Mouse (Mus musculus) NIH3T3 (cell line): Measurements from ENCODE around the gene Dync1i2.

Source experiments
- DNase-seq: peaks from one replicate; pipeline ENCODE4 v3.0.0-alpha.2; 2012; ENCODE audit warnings: low read depth

Gene Dync1i2

DNA sequence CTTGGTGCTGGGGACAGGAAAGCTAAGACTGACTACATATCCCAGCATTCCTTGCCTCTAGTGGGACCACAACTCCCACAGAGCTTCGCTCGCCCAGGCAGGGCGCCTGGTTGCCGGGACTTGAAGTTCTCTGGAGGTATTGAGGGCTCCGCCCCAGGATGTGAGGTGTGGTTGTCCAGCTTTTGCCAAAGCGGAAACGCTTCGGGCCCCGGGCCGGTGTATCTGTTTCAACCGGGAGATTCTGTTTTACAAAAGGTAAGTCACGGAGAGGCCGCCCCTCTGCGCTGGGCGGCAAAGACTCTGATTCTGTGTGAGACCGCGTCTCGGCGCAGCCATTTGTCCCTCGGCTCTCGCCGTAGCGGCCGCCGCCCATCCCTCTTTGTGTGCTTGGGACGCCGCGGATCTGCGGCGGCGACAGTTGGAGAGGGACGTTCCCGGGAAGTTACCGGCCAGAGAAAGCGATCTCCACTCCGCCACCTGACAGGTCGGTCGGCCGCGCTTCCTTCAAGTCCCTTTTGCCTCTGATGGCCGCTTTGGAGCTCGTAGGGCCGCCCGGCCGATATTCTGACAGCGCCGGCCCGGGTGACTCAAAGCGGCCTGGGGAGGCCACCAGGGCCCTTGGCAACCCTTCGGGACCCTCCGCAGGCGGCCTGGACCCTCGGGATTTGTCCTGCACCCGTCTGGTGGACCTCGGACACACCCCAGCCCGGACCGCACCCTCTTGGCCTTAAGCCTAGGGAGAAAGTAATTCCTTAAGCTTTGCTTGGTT lies at the start of gene Dync1i2:
Gene Dync1i2 (plus strand): TSS at position 116 of the 769 bp plus-strand sequence.
- DNase-seq: peak; percentile 96

DNA sequence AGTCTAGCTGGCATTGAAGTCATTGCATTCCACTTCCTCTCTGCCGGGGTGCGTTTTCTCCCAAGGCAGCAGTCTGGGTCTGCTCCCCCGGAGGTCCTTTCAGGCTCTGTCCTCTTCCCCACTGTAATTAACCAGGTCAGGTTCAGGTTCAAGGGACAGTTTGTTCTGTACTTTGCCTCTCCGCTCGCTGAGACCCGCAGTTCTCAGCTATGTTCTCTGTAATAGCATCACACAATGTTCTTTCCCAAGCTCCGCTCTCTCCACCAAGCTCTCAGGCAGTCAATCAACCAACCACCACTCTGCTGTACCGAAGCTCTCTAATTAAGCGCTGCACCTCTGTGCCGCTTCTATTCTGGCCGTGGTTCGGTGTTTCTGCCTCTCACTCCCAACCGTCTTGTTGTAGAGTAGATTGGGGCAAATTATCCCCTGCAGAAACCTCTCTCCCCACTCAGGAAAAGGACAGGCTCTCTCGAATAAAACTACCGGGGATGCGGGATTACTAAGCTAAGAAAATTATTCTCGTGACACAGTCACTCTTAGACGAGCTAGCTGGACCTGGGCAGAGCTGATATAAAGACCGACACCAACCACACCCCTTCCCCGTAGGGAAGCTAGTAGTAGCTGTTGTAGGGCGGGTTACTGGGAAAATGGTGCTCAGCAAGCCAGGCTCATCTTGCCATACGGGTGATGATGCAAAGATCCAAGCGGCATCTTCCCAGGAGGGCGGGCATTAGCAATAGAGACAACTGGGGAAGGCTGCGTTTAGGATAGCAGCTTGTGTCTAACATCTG lies 48.5 kb upstream of the Dync1i2 start:
- DNase-seq: no peak

DNA sequence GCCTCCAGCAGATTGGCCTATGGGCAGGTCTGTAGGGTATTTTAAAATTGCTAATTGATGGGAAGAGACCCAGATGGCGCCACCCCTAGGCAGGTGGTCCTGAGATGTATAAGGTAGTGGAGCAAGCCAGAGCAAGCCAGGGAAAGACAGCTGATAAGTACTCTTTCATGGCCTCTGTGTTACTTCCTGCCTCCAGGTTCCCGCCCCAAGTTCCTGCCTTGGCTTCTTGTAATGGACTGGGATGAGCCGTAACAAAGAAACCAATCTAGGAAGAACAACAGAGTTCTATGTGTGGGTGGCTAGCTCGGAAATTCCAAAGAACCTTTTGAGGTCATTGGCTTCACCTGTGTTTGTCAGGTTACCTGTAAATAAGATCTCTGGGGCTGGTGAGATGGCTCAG lies 44.3 kb upstream of the Dync1i2 start:
- DNase-seq: no peak

DNA sequence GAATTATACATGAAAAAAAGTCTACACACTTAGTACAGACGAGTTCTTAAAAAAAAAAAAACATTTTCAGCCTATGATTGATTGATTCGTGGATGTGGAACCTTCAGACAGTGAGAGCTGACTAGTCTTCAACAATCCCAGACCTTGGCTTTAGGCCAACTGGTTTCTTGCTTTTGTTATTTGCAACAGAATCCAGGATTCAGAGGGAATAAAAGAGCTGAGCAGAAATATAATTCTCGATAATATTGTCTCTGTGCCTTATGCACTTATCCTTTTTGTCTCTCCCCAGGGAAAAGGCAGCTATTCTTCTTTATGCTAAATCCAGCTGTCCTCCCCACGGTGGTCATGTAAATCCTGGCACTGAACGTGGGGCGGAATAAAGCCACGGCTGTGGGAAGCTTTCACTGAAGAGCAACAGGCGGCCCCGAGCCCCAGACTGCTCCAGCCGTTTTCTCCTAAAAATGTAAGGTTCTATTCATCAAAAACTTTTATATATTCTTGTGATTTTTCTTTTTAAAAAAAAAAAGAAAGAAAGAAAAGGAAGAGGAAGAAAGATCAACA lies 43.0 kb upstream of the Dync1i2 start:
- peak; percentile 33 for DNase-seq

DNA sequence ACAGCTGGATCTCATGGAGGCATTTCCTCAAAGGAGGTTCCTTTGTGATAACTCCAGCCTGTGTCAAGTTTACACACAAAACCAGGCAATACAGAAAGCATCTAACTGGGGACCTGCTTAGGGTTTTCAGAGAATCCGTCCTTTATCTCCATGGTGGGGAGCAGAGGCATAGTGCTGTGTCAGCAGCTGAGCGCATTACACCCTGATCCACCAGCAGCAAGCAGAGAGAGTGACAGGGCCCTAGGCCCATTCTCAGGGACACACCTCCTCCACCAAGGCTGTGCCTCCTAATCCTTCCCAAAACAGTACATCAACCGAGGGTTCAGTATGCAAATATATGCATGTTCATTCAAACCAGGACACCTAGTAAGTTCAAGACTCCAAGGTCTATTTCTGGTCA lies 38.5 kb upstream of the Dync1i2 start:
- no peak for DNase-seq

DNA sequence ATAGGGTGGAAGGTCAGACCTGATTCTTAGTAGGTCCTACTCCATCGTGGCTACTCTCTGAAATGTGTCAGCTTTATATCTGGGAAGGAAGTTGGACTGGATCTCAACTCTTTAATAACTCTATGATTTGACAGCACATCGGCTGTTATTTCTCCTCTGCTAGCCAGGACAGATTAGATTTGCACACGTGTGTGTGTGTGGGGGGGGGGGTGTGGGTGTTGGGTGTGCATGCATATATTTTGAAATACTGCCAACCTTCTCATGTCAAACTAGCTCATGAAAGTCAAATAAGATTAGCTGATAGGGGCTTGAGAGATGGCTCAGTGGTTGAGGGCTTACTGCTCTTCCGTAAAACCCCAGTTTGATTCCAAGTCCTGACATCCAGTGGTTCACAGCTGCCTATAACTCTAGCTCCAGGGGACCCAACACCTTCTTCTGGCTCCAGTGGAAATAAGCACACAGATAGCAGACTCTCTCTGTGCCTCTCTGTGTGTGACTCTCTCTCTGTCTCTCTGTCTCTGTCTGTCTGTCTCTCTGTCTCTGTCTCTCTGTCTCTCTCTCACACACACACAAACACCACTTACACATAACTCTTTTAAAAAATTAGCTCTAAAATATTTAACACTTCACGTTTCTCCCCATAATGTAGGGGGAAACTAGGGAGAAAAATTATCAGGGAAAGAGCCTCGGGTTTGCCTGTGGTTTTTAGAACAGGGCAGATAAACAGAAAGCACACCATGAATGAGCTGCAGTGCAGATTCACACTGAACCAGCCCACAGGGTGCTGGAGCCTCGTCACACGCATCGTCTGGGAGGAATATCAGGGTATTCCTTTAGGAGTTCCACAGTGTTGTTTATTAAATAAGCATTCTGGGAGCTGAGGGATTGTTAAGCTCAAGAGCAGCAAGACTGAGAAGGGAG lies 34.9 kb upstream of the Dync1i2 start:
- no peak for DNase-seq

DNA sequence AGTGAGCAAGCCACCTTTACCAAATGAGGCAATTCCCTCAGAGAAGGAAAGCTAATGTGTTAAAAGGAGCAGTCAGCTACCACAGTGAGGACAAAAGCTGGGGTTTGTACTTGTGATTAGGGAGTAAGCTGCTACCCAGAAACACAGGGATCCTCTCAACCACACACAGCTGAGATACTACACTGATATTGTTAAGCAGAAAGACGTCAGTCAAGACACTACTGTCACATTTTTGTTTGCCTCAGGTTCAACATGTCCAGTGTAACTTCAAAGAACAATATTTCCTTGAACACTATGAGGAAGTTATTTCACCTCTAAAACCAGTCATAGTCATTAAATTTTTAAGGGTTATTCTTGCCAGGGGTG lies 34.3 kb upstream of the Dync1i2 start:
- no peak for DNase-seq

DNA sequence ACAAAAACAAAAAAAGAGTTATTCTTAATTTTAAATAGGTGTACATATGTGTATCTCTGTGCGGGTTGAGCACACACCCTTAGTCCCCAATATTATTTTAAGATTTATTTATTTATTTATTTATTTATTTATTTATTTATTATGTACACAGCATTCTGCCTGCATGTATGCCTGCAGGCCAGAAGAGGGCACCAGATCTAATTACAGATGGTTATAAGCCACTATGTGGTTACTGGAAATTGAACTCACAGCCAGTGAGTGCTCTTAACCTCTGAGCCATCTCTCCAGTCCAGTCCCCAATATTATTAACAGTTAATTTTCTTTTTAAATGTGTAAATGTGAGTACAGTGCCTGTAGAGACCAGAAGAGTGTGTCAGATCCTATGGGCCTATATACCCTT lies 33.7 kb upstream of the Dync1i2 start:
- DNase-seq: no peak

DNA sequence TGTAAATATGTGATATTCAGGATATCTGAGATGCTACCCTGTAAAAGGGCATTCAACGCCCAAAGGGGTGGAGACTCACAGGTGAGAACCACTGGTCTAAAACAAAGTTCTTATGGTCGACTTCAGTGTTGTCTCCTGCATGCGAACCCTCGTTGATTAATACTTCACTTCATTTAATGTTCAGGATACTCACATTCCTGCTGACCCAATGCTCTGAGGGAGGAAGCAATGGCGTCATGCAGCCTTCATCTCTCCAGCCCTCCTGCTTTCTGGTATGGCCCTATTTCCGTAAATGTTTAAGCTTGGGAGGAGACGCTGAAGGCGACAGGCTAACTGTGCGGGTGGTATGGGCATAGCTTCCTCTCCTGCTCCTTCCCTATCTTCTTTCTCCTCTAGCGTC lies 31.8 kb upstream of the Dync1i2 start:
- DNase-seq: no peak

DNA sequence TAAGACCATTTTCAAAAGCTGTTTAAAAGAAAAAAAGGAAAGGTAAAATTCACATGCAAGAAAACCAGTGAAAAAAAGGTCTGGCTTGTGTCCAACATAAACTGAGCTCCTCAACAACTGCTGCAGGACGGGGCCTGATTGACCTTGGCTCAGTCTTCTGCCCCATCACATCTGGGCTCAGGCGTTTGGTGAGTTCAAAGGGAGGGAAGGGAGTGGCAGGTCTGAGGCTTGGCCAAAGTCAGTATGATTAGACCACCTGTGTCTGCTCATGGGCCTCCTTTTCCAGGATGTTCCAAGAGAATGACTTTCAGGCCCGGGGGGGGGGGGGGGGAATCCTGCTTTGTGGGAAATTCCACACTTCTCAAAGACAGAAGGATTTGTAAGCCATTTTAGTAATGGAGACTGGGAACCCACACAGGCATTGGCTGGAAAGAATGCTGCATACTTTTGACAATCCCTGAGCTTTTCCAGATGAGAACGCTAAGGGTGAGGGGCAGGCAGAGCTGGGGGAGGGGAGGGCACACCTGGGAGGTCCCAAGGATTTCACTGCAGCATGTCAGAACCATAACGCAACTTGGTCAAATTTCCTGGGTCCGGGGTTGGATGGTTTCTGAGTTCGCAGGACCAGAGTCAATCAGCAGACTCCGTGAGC lies 30.8 kb upstream of the Dync1i2 start:
- DNase-seq: no peak

DNA sequence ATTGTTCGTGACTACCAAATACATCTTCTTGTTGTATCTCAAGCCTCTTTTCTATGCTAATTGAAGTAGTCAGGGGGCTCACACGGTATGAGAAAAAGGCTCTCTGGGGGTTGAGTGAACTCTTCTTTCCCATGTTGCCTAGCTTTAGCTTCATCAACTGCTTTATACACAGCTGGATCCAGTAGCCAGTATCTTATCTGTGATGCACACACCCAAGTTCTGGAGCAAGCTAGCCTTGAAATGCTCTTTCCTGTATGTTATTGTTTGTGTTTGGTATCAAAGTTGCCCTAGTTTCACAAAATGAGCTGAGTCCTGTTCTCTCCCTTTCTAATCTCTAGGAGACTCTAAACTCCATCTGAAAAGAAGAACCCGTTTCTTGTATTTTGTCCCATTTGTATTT lies 23.6 kb upstream of the Dync1i2 start:
- no peak for DNase-seq

DNA sequence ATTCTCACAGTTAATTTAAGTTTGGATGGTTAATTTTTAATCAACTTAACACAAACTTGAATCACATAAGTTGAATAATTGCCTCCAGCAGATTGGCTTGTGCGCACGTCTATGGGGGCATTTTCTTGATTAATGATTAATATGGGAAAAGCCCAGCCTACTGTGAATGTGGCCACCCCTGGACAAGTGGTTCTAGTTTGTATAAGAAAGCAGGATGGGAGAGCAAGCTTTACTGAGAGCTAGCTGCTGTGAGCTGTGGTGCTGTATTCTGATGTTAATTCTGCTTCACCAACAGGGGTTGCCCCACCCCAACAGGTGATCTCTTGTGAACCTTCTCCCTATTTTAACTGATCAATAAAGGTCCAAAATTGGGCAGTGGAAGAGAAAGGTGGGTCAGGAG lies 22.6 kb upstream of the Dync1i2 start:
- no peak for DNase-seq

DNA sequence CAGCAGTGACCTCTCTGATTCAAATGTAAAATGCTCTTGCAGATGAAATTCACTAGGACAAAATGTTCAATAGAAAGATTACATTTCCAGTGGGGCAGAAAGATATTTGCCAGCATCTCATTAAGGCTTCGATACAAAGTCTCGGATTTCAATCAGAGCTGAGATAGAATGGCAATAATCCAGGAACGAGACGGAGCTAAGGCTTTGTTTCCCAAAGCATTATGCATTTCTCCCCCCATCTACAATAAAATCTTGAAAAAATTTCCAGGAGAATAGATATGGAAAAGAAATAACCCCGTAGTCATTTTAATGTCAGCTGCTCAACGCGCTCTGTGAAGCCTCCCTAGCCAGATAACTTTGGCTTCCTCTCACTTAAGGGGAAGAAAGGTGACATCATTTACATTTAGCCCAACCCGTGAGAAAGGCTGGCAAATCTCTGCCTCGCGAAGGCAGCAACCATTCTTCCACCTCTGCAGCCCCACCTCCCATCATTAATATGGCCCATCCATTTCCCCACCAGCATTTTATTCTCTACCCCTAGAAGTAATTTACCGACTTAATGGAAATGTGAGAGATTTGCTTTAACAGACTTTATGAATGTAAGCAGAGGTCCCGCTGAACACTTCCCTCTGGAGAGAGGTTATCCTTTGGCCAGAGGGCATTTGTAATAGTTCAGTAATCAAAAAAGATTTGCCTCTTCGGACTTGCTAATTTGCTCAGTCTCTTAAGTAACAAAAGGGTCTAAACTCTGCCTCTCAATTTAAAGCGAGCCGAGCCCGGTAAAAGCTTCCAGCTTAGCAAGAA lies 19.9 kb upstream of the Dync1i2 start:
- no peak for DNase-seq

DNA sequence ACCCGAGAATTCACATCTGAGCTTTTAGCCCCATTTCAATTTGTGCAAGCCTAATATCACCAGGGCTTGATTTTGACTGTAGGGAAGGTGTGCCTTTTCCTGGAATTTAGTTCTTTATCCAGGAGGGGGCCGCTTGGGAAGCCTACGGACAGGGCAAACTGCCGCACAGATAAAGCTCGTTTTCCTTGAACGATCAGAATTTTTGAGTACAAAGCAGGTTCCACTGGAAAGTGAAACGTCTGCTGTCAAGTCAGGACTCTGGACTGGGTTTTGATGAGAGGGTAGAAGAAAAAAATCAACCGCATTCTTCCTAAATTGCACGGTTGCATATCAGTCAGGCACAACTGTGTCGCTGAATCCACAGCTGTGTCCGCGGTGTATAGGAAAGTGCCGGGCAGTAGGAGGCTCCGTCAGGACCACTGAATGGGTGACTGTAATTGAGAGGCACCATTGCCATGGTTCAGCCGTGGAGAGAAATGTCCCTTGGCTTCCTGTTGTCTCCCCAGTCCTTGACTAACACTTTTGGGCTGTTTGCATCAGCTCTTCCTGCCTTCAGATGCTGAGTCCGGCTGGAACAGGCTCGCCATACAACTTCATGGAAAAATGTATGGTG lies 19.2 kb upstream of the Dync1i2 start:
- DNase-seq: no peak

DNA sequence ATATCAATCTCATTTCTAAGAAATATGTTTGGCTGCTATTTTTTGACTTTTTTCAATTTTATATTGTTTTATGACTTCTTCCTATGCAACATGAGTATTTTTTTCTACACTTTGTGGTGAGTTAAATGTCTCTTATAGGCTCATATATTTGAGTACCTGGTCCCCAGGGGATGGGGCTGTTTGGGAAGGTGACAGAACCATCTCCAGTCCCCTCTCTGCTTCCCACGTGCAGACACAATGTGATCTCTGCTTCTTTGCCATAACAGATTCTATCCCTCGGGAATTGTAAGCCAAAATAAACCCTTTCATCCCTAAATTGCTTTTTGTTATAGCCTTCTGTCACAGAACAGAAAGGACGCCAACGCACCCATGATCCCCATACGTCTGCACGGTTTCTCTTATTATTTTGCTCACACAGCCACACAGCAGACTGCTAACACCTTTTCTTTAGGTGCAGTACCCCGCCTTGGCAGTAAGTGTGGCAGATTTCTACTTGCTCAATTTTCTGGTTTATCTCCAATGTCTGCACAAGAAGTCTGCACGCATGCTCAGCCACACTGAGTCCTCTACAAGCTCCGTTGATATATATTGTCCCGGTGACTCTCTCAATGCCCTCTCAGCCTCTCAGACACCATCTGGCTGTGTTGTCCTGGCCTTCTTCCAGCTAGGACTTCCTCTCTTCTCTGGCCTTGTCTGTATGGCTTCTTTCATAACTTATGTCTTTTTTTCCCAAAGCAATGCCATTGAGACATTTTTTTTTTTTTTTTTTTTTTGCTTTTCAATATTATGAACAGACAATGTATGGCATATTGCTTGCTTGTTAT lies 17.2 kb upstream of the Dync1i2 start:
- DNase-seq: no peak

DNA sequence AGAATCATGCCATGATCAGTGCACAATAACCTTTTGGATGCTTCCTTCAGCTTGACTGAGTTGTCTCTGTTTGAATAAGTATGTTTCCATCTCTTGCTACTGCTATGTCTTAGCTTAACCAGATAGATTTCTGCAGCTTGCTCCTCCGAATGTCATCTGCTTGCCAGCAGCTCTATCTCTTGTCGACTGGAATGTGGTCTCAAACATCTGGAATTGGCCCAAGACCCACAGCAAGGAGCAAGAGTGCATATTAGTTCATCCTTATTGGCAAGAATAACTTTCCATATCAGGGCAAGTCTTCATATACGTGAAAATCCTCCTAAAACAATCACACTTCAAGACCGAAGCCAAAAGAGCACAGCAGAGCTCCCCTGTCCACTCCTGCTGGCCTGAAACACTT lies 14.6 kb upstream of the Dync1i2 start:
- peak; percentile 50 for DNase-seq

DNA sequence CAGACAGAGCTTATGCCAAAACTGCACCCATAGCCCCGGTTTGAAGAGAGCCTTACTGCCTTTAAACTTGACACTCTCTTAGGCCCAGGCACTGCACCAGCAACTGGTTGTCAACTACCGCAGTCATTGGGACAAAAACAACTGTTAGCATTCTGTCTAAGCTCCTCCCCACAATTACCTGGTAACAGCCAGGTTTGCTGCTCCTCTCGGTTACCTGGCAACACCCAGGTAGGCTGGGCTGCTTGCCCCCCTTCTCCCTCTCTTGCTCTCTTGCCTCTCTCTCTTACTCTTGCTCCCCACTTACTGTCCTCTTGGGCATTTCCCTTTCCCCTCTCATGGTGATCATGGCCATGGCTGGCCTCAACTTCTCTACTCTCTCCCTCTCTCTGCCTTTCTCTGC lies 12.6 kb upstream of the Dync1i2 start:
- no peak for DNase-seq

DNA sequence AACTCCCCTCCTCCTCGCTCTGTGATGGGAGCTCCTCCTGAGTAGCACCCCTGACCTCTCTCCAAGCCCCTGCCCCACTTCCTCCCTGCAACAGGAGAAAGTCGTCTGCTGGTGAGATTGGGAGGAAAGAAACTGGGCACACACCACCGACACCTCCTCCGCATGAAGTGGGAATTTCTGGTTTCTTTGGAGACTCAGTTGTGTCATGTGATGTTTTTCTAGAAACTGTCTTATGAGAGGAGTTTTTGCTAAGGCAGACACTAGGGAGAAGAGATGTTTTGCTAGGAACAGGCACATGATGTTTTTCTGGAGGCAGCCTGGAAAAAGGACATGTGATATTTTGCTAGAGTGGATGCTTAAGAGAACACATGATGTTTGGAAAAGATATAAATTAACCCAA lies 11.0 kb upstream of the Dync1i2 start:
- no peak for DNase-seq

DNA sequence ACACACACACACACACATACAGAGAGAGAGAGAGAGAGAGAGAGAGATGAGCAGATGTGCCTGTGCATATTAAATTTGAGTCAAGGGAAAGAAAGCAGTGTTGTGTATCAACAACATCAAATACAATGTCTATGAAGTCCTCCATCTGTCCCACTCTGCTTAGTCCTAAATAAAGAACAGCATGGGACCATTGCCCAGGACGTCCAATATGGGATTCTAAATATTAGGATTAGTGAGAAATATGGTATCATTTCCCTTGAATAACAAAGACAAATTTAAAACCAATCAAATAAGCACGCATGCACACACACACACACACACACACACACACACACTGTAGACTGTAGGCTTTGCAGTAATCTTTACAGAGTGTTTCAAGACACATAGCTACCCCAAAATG lies 9.6 kb upstream of the Dync1i2 start:
- no peak for DNase-seq
